ENCODE assay signal across 22 mouse cellular contexts in genomic region chr5:84289429-84289977, GRCm38 (mm10).
DNase-seq lines count a peak whose midpoint lies in the region; ATAC-seq and TF ChIP-seq lines count a peak whose summit lies in the region.
"Had no signal": no experiment of that assay in that cellular context is flagged by ENCODE, and none has a peak within 500 bp of the region (broad histone marks: within the 10 kb centered on the region; RNA-seq: fewer than 3 reads in every experiment).

No protein-coding gene starts in this region.

- TF ChIP-seq EP300 in lung, postnatal 0 days (IDR thresholded peaks at IDR 0.05): no peak

- TF ChIP-seq CTCF in lung, embryonic 14.5 days (IDR thresholded peaks at IDR 0.05; ENCODE audit: low read depth): no peak
- TF ChIP-seq CTCF in lung, adult 2 months (IDR thresholded peaks at IDR 0.05; ENCODE audit: insufficient read depth, low read length): no peak
- TF ChIP-seq CTCF in lung, postnatal 0 days (IDR thresholded peaks at IDR 0.05): no peak

- no peaks in the 10 kb centered on the region for H3K4me1 ChIP-seq in forebrain, embryonic 15.5 days
- no peaks in the 10 kb centered on the region for H3K4me1 ChIP-seq in forebrain, embryonic 10.5 days
- no peaks in the 10 kb centered on the region for H3K4me1 ChIP-seq in lung, embryonic 14.5 days (ENCODE audit: insufficient read depth)
- no peaks in the 10 kb centered on the region for H3K4me1 ChIP-seq in lung, adult 2 months (ENCODE audit: control insufficient read depth, insufficient read depth, low read length)
- H3K4me1 ChIP-seq in lung, embryonic 16.5 days (replicated peaks; ENCODE audit: control insufficient read depth, insufficient read depth, low read length): no peaks in the 10 kb centered on the region
- no peaks in the 10 kb centered on the region for H3K4me1 ChIP-seq in lung, postnatal 0 days (ENCODE audit: insufficient read depth, low read depth, low read length)

- no peak overlapping the region for H3K9ac ChIP-seq in forebrain, embryonic 15.5 days (replicated peaks)
- H3K9ac ChIP-seq in lung, embryonic 14.5 days: no peak overlapping the region
- H3K9ac ChIP-seq in lung, embryonic 16.5 days (ENCODE audit: low read length): no peak overlapping the region
- no peak overlapping the region for H3K9ac ChIP-seq in lung, postnatal 0 days (replicated peaks; ENCODE audit: low read depth)

- H3K36me3 ChIP-seq in forebrain, embryonic 15.5 days: no peaks in the 10 kb centered on the region
- H3K36me3 ChIP-seq in forebrain, embryonic 10.5 days (replicated peaks): no peaks in the 10 kb centered on the region
- no peaks in the 10 kb centered on the region for H3K36me3 ChIP-seq in lung, embryonic 14.5 days (ENCODE audit: insufficient read depth)
- H3K36me3 ChIP-seq in lung, embryonic 16.5 days (ENCODE audit: control insufficient read depth, insufficient read depth, low read length): no peaks in the 10 kb centered on the region
- H3K36me3 ChIP-seq in lung, postnatal 0 days (ENCODE audit: insufficient read depth, low read length): no peaks in the 10 kb centered on the region
- H3K36me3 ChIP-seq: G1E had no signal

- no peak for ATAC-seq in forebrain, embryonic 15.5 days (replicated peaks)
- peak; percentile 31; the same call in 1 of the 2 replicates for ATAC-seq in frontal cortex, adult (ENCODE audit: low TSS enrichment)
- ATAC-seq in lung, embryonic 14.5 days (ENCODE audit: insufficient read depth): peak; percentile 54; the same call in 1 of the 2 replicates
- ATAC-seq in lung, embryonic 16.5 days (ENCODE audit: low read depth): peak; percentile 59; the same call in 1 of the 2 replicates
- no peak for ATAC-seq in lung, postnatal 0 days
- ATAC-seq: activated CD4-positive, CD25-positive, alpha-beta regulatory T cell, adult 4 months; CD4-positive, CD25-positive, alpha-beta regulatory T cell, adult 4 months; Patski had no signal

- TF ChIP-seq POLR2A in lung, adult 2 months (IDR thresholded peaks at IDR 0.05; ENCODE audit: borderline replicate concordance, extremely low read depth, low read depth, low read length): no peak

- H3K4me2 ChIP-seq in forebrain, embryonic 15.5 days (replicated peaks): no peak overlapping the region
- H3K4me2 ChIP-seq in lung, embryonic 14.5 days: no peak overlapping the region
- no peak overlapping the region for H3K4me2 ChIP-seq in lung, embryonic 16.5 days (ENCODE audit: low read depth, low read length)
- no peak overlapping the region for H3K4me2 ChIP-seq in lung, postnatal 0 days (replicated peaks; ENCODE audit: low read depth, low read length)

- no peaks in the 10 kb centered on the region for H3K9me3 ChIP-seq in forebrain, embryonic 15.5 days
- no peaks in the 10 kb centered on the region for H3K9me3 ChIP-seq in forebrain, embryonic 10.5 days
- no peaks in the 10 kb centered on the region for H3K9me3 ChIP-seq in lung, embryonic 14.5 days (ENCODE audit: low read depth, low read length)
- H3K9me3 ChIP-seq in lung, embryonic 16.5 days (ENCODE audit: control insufficient read depth, low read length): no peaks in the 10 kb centered on the region; the same call in 1 of the 2 replicates
- H3K9me3 ChIP-seq in lung, postnatal 0 days (ENCODE audit: low read length): no peaks in the 10 kb centered on the region
- H3K9me3 ChIP-seq: G1E had no signal

- H3K27me3 ChIP-seq in forebrain, embryonic 15.5 days: no peaks in the 10 kb centered on the region
- peaks cover 4% of the 10 kb centered on the region for H3K27me3 ChIP-seq in forebrain, embryonic 10.5 days (ENCODE audit: poor library complexity, severe bottlenecking)
- H3K27me3 ChIP-seq in lung, embryonic 14.5 days (ENCODE audit: insufficient read depth, low read length): no peaks in the 10 kb centered on the region
- no peaks in the 10 kb centered on the region for H3K27me3 ChIP-seq in lung, embryonic 16.5 days (ENCODE audit: control insufficient read depth, insufficient read depth, low read depth, low read length)
- no peaks in the 10 kb centered on the region for H3K27me3 ChIP-seq in lung, postnatal 0 days (replicated peaks; ENCODE audit: insufficient read depth, low read length)
- H3K27me3 ChIP-seq: CH12.LX had no signal

- H3K27ac ChIP-seq in forebrain, embryonic 15.5 days (replicated peaks): 0 out of 2 replicates have a peak overlapping the region, but pooled peaks have one; percentile 8
- no peak overlapping the region for H3K27ac ChIP-seq in forebrain, embryonic 10.5 days
- H3K27ac ChIP-seq in lung, embryonic 14.5 days (ENCODE audit: low read depth): no peak overlapping the region
- peak overlapping the region; percentile 46; the same call in 1 of the 2 replicates for H3K27ac ChIP-seq in lung, embryonic 16.5 days (ENCODE audit: low read length)
- H3K27ac ChIP-seq in lung, postnatal 0 days (ENCODE audit: low read length): no peak overlapping the region

- 78% methylated on average over 3 of the region's 3 CpGs for WGBS in forebrain, embryonic 15.5 days
- WGBS in forebrain, embryonic 10.5 days: 87% methylated on average over 3 of the region's 3 CpGs
- WGBS in lung, embryonic 14.5 days: 43% methylated on average over 3 of the region's 3 CpGs
- 50% methylated on average over 3 of the region's 3 CpGs for WGBS in lung, adult 2 months
- 44% methylated on average over 3 of the region's 3 CpGs for WGBS in lung, embryonic 16.5 days
- 49% methylated on average over 3 of the region's 3 CpGs for WGBS in lung, postnatal 0 days

- H3K4me3 ChIP-seq in forebrain, embryonic 15.5 days: no peak overlapping the region
- no peak overlapping the region for H3K4me3 ChIP-seq in forebrain, embryonic 10.5 days
- H3K4me3 ChIP-seq in lung, embryonic 14.5 days (ENCODE audit: low read depth, low read length): no peak overlapping the region
- H3K4me3 ChIP-seq in lung, adult 2 months (replicated peaks; ENCODE audit: extremely low read depth, low read depth, low read length): no peak overlapping the region
- H3K4me3 ChIP-seq in lung, embryonic 16.5 days (ENCODE audit: low read length): no peak overlapping the region
- no peak overlapping the region for H3K4me3 ChIP-seq in lung, postnatal 0 days (ENCODE audit: low read depth, low read length)

- DNase-seq in forebrain, embryonic 10.5 days (ENCODE audit: extremely low spot score, low spot score): no peak
- DNase-seq in frontal cortex, postnatal 10 days (ENCODE audit: low spot score in 2 of 2): no peak
- peak; percentile 61 for DNase-seq in lung, embryonic 14.5 days
- no peak for DNase-seq in lung, adult 2 months
- DNase-seq in lung, postnatal 0 days (ENCODE audit: low spot score): no peak
- DNase-seq: adrenal gland, adult 2 months; adrenal gland, adult 8-10 months; adrenal gland, postnatal 10 days; adrenal gland, postnatal 14 days; adrenal gland, postnatal 25 days; adrenal gland, postnatal 36 days; B cell, adult 2 months; cerebellum, adult 11 months; cerebellum, adult 11-12 months had no signal

Comparison
In these comparisons a context has a peak if more than half of its experiments do, and no peak if none do; other contexts are left out.
1. ATAC-seq: peak in frontal cortex, adult (single experiment), lung, embryonic 14.5 days (single experiment) and lung, embryonic 16.5 days (single experiment); none in forebrain, embryonic 15.5 days (single experiment) and lung, postnatal 0 days (single experiment).
2. H3K27ac ChIP-seq: peak in forebrain, embryonic 15.5 days (single experiment) and lung, embryonic 16.5 days (single experiment); none in forebrain, embryonic 10.5 days (single experiment), lung, embryonic 14.5 days (single experiment) and lung, postnatal 0 days (single experiment).